Mouse (Mus musculus): ENCODE results near the gene Prkca. TPM values are rescaled to one million over a fixed set of nuclear protein-coding genes. Genes with fewer than 3 reads are reported as not detected.

The Prkca gene
- total and polyA plus RNA-seq, 3 experiments = 15.3 to 30.9 (median 19.9) TPM

- H3K36me3 ChIP-seq (ENCODE audit: control insufficient read depth in 1 of 2, insufficient read depth in 2 of 2, low read length in 2 of 2) = no peaks in the 10 kb centered on the region
- H3K9ac ChIP-seq (ENCODE audit: control insufficient read depth, low read depth, low read length, poor library complexity, severe bottlenecking) = no peak overlapping the region
- no peak for TF ChIP-seq MYC (IDR thresholded peaks at IDR 0.05; ENCODE audit: low read depth, low read length)
- TF ChIP-seq USF2 (IDR thresholded peaks at IDR 0.05; ENCODE audit: borderline replicate concordance in 1 of 2, insufficient read depth in 1 of 2, low read depth in 1 of 2, low read length in 2 of 2) = no peak
- no peak for TF ChIP-seq ZNF384 (IDR thresholded peaks at IDR 0.05; ENCODE audit: low read depth, low read length)
- no peak for TF ChIP-seq BHLHE40 (IDR thresholded peaks at IDR 0.05; ENCODE audit: borderline replicate concordance, low read depth, low read length)
- TF ChIP-seq ZMIZ1 (IDR thresholded peaks at IDR 0.05; ENCODE audit: low read depth, low read length) = no peak
- no peak for TF ChIP-seq RAD21 (IDR thresholded peaks at IDR 0.05; ENCODE audit: low read depth, low read length)
- TF ChIP-seq ELF1 (IDR thresholded peaks at IDR 0.05; ENCODE audit: low read depth, low read length) = no peak
- TF ChIP-seq CTCF (IDR thresholded peaks at IDR 0.05 in 2 of 3, conservative IDR thresholded peaks at IDR 0.05 in 1 of 3; ENCODE audit: control insufficient read depth in 1 of 3, insufficient read depth in 1 of 3, low read depth in 2 of 3, low read length in 3 of 3, poor library complexity in 1 of 3, severe bottlenecking in 1 of 3) = no peak
- no peak for TF ChIP-seq NELFE (IDR thresholded peaks at IDR 0.05; ENCODE audit: low read depth, low read length)
- no peaks in the 10 kb centered on the region for H3K9me3 ChIP-seq (replicated peaks; ENCODE audit: insufficient read depth, low read length)
- H3K4me3 ChIP-seq (ENCODE audit: control insufficient read depth in 1 of 2, insufficient read depth in 1 of 2, low read depth in 2 of 2, low read length in 2 of 2) = no peak overlapping the region
- H3K79me2 ChIP-seq (ENCODE audit: control insufficient read depth, insufficient read depth, low read length, poor library complexity) = no peaks in the 10 kb centered on the region
- no peaks in the 10 kb centered on the region for H3K4me1 ChIP-seq (ENCODE audit: control insufficient read depth in 1 of 2, insufficient read depth in 2 of 2, low read length in 2 of 2)
- no peaks in the 10 kb centered on the region for H3K27me3 ChIP-seq (ENCODE audit: control insufficient read depth in 1 of 2, insufficient read depth in 2 of 2, low read length in 2 of 2)
- H3K27ac ChIP-seq (ENCODE audit: control insufficient read depth, low read depth, low read length) = no peak overlapping the region
- DNase-seq (ENCODE audit: low read depth, low spot score) = no peak
Measured at GRCm38 (mm10) chr11:107929712-107930111, 414.0 kb downstream of the Prkca start.

- DNase-seq (ENCODE audit: low read depth, low spot score) = peak; percentile 59
Measured at GRCm38 (mm10) chr11:107919852-107920508, 423.7 kb downstream of the Prkca start.

GRCm38 (mm10) chr11:107917721-107918235 is 425.9 kb downstream of the Prkca start:
- no peak for DNase-seq (ENCODE audit: low read depth, low spot score)
- no peaks in the 10 kb centered on the region for H3K27me3 ChIP-seq (ENCODE audit: control insufficient read depth in 1 of 2, insufficient read depth in 2 of 2, low read length in 2 of 2)
- H3K4me1 ChIP-seq (ENCODE audit: control insufficient read depth in 1 of 2, insufficient read depth in 2 of 2, low read length in 2 of 2) = no peaks in the 10 kb centered on the region
- TF ChIP-seq RCOR1 (IDR thresholded peaks at IDR 0.05; ENCODE audit: low read depth, low read length) = no peak
- TF ChIP-seq HCFC1 (IDR thresholded peaks at IDR 0.05; ENCODE audit: low read depth, low read length) = no peak
- TF ChIP-seq ZC3H11A (IDR thresholded peaks at IDR 0.05; ENCODE audit: low read depth, low read length) = no peak
- TF ChIP-seq E2F4 (IDR thresholded peaks at IDR 0.05; ENCODE audit: borderline replicate concordance, low read depth, low read length) = no peak
- TF ChIP-seq MYC (IDR thresholded peaks at IDR 0.05; ENCODE audit: low read depth, low read length) = no peak
- TF ChIP-seq RAD21 (IDR thresholded peaks at IDR 0.05; ENCODE audit: low read depth, low read length) = no peak
- TF ChIP-seq SIN3A (IDR thresholded peaks at IDR 0.05; ENCODE audit: low read length) = no peak
- TF ChIP-seq USF1 (IDR thresholded peaks at IDR 0.05; ENCODE audit: low read depth, low read length) = no peak
- no peak for TF ChIP-seq MAFK (IDR thresholded peaks at IDR 0.05; ENCODE audit: borderline replicate concordance, low read depth, low read length)
- no peak for TF ChIP-seq MAZ (IDR thresholded peaks at IDR 0.05; ENCODE audit: low read depth, low read length)
- TF ChIP-seq JUND (IDR thresholded peaks at IDR 0.05; ENCODE audit: low read depth, low read length) = no peak
- TF ChIP-seq MAX (IDR thresholded peaks at IDR 0.05; ENCODE audit: low read length) = no peak
- no peak for TF ChIP-seq ETS1 (IDR thresholded peaks at IDR 0.05; ENCODE audit: low read depth, low read length)
- no peak for TF ChIP-seq CHD1 (IDR thresholded peaks at IDR 0.05; ENCODE audit: low read depth, low read length)
- no peak for TF ChIP-seq POLR2AphosphoS5 (IDR thresholded peaks at IDR 0.05; ENCODE audit: borderline replicate concordance, low read depth, low read length)
- no peak overlapping the region for H3K4me3 ChIP-seq (ENCODE audit: control insufficient read depth in 1 of 2, insufficient read depth in 1 of 2, low read depth in 2 of 2, low read length in 2 of 2)
- H3K79me2 ChIP-seq (ENCODE audit: control insufficient read depth, insufficient read depth, low read length, poor library complexity) = no peaks in the 10 kb centered on the region
- H3K9ac ChIP-seq (ENCODE audit: control insufficient read depth, low read depth, low read length, poor library complexity, severe bottlenecking) = no peak overlapping the region
- H3K36me3 ChIP-seq (ENCODE audit: control insufficient read depth in 1 of 2, insufficient read depth in 2 of 2, low read length in 2 of 2) = no peaks in the 10 kb centered on the region
- H3K27ac ChIP-seq (ENCODE audit: control insufficient read depth, low read depth, low read length) = no peak overlapping the region
- H3K9me3 ChIP-seq (replicated peaks; ENCODE audit: insufficient read depth, low read length) = no peaks in the 10 kb centered on the region

More at GRCm38 (mm10) chr11:107919852-107920508, 423.7 kb downstream of the Prkca start:
- Histone ChIP-seq H3K27ac (ENCODE audit: control insufficient read depth, low read depth, low read length) (no peak overlapping the region), H3K36me3 (ENCODE audit: control insufficient read depth in 1 of 2, insufficient read depth in 2 of 2, low read length in 2 of 2) (no peaks in the 10 kb centered on the region), H3K27me3 (ENCODE audit: control insufficient read depth in 1 of 2, insufficient read depth in 2 of 2, low read length in 2 of 2) (no peaks in the 10 kb centered on the region), H3K9me3 (replicated peaks; ENCODE audit: insufficient read depth, low read length) (no peaks in the 10 kb centered on the region), H3K79me2 (ENCODE audit: control insufficient read depth, insufficient read depth, low read length, poor library complexity) (no peaks in the 10 kb centered on the region), H3K9ac (ENCODE audit: control insufficient read depth, low read depth, low read length, poor library complexity, severe bottlenecking) (no peak overlapping the region), H3K4me3 (ENCODE audit: control insufficient read depth in 1 of 2, insufficient read depth in 1 of 2, low read depth in 2 of 2, low read length in 2 of 2) (no peak overlapping the region), H3K4me1 (ENCODE audit: control insufficient read depth in 1 of 2, insufficient read depth in 2 of 2, low read length in 2 of 2) (no peaks in the 10 kb centered on the region)
- TF ChIP-seq MXI1 (IDR thresholded peaks at IDR 0.05; ENCODE audit: low read depth, low read length) (peak; percentile 57; the same call in 1 of the 2 replicates), SIN3A (IDR thresholded peaks at IDR 0.05; ENCODE audit: low read length) (peak; percentile 77), USF2 (IDR thresholded peaks at IDR 0.05; ENCODE audit: borderline replicate concordance in 1 of 2, insufficient read depth in 1 of 2, low read depth in 1 of 2, low read length in 2 of 2) (no peak)

Data from MEL (cell line).